Mouse (Mus musculus) midbrain, embryonic 13.5 days (tissue): ENCODE measurements around the gene 1810062G17Rik. TPM values are rescaled to one million over a fixed set of nuclear protein-coding genes. Genes with fewer than 3 reads are reported as not detected.

ENCODE experiments used
- ATAC-seq: fragments of 200-750 bp; cut with Nextera tagmentation; 2 replicates; pipeline ENCODE4 v1.8.0; 2017; ENCODE audit warnings: mild to moderate bottlenecking, moderate TSS enrichment, moderate library complexity
- H3K27ac ChIP-seq: fragments of 300-500 bp; sonication (generic); 2 replicates; pipeline ENCODE4 v1.5.1; 2015; ENCODE audit warnings: inconsistent platforms, mild to moderate bottlenecking, moderate library complexity
- H3K27me3 ChIP-seq: fragments of 300-500 bp; sonication (generic); 2 replicates; pipeline ENCODE4 v1.6.1; 2015; ENCODE audit warnings: mild to moderate bottlenecking, inconsistent platforms
- H3K36me3 ChIP-seq: fragments of 300-500 bp; sonication (generic); 2 replicates; pipeline ENCODE4 v1.6.1; 2015; ENCODE audit warnings: mild to moderate bottlenecking, inconsistent platforms
- H3K4me1 ChIP-seq: fragments of 300-500 bp; sonication (generic); replicated peaks from 2 replicates; pipeline ENCODE4 v1.6.1; 2015; ENCODE audit warnings: inconsistent platforms
- H3K4me2 ChIP-seq: fragments of 300-500 bp; sonication (generic); replicated peaks from 2 replicates; pipeline ENCODE4 v1.6.1; 2015; ENCODE audit warnings: moderate library complexity, mild to moderate bottlenecking, inconsistent platforms
- H3K4me3 ChIP-seq: fragments of 300-500 bp; sonication (generic); replicated peaks from 2 replicates; pipeline ENCODE4 v1.5.1; 2015; ENCODE audit warnings: mild to moderate bottlenecking, inconsistent platforms
- H3K9ac ChIP-seq: fragments of 300-500 bp; sonication (generic); replicated peaks from 2 replicates; pipeline ENCODE4 v1.6.1; 2015; ENCODE audit warnings: mild to moderate bottlenecking, inconsistent platforms
- H3K9me3 ChIP-seq: fragments of 300-500 bp; sonication (generic); 2 replicates; pipeline ENCODE4 v1.6.1; 2016; ENCODE audit warnings: mild to moderate bottlenecking, inconsistent platforms
- WGBS: fragments of 180-500 bp; shearing (Covaris S2); methylation state at CpG from one replicate; pipeline ENCODE4 v1.1.7; 2015; 5-methylcytosine and 5-hydroxymethylcytosine counted together
- polyA plus RNA-seq: library from polyadenylated mRNA; unstranded; fragments of >200 nt; fragmentation: Nextera tagmentation; extraction: Ambion mirVana; gene quantifications from 2 replicates; pipeline ENCODE4 v1.2.1, GENCODE M21; 2015

1810062G17Rik gene
- 0.71 TPM in 1 of 2 replicates, not detected in the other for polyA plus RNA-seq

DNA sequence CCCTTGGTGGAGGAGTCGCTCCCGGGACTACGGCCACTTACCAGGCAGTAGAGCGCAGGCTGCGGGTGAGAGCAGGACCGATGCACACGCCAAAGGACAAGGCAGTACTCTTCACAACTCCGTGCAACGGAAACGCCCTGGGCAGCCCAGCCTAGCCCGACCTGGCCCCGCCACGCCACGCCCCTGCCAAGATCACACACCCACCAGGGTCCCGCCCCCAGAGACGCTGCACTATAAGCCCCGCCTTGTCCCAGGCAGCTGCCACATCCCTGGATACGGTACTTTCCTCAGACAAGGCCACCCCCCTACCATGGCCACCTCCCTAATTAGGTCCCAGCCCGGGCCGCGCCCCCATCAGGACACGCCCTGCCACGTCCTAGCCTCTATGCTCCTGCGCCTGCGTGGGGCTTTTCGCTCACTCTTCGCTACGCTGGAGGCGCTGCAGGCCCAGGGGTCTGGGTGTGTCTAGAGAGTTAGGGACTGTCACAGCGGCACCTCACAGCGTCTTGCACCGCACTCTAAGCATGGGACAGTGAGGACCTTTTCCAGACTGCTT lies at the start of gene 1810062G17Rik, which contains the start of gene Anxa5:
Gene 1810062G17Rik (plus strand): TSS at position 406 of the 556 bp plus-strand sequence.
Gene Anxa5 (minus strand): TSS at position 363 of the 556 bp plus-strand sequence.
- WGBS: under 1% methylated on average over 32 of the region's 32 CpGs
- H3K36me3 ChIP-seq: no peaks in the 10 kb centered on the region
- peaks cover 16% of the 10 kb centered on the region for H3K4me1 ChIP-seq
- peak within 1 kb of the TSS; percentile 66 for H3K4me3 ChIP-seq
- peak within 1 kb of the TSS; percentile 97 for H3K4me2 ChIP-seq
- H3K9me3 ChIP-seq: no peaks in the 10 kb centered on the region
- peak; percentile 97 for ATAC-seq
- no peak within 1 kb of the TSS for H3K27ac ChIP-seq
- peak within 1 kb of the TSS; percentile 69 for H3K9ac ChIP-seq
- H3K27me3 ChIP-seq: peaks cover 5% of the 10 kb centered on the region; the same call in 1 of the 2 replicates

DNA sequence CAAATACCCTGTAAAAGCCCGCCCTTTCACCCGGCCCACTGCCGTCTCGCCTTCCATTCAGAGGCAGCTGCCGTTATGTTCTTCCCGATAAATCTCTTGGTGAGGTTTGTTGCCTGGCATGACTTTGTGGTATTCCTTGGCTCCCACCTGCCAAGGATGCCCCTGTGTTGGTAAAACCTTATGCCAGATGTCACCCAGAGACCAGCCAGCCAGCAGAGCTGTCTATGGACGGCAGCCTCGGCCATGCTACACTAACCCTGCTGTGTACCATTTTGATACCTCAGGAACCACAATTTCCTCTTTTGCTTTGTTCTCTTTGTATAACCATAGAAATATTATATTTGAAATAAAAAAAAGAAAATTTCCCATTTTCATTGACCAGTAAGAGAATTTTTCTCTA lies 48.4 kb upstream of the 1810062G17Rik start:
- H3K4me2 ChIP-seq: no peak overlapping the region
- H3K27me3 ChIP-seq: no peaks in the 10 kb centered on the region
- H3K27ac ChIP-seq: no peak overlapping the region
- no peak overlapping the region for H3K9ac ChIP-seq
- no peaks in the 10 kb centered on the region for H3K9me3 ChIP-seq
- H3K4me3 ChIP-seq: no peak overlapping the region
- 97% methylated on average over 8 of the region's 8 CpGs for WGBS
- no peak for ATAC-seq
- no peaks in the 10 kb centered on the region for H3K36me3 ChIP-seq
- H3K4me1 ChIP-seq: no peaks in the 10 kb centered on the region

DNA sequence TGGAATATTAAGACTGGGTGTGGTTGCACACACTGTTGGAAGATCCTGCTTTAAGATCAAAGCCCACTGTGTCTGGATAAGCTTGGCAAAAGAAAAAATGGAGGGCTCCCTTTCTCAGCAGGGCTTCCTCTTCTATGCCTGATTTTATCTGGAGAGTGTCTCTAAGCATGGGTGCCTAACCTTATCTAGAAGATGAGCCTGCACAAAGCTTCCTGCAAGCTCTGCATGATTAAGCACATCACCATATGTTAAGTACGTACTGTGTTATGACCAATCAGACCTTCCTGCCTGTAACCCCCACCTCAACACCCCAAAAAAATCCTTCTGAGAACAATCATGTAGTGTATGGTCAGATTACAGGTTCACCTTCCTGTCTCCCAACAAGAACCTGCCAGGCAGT lies 45.4 kb upstream of the 1810062G17Rik start:
- Histone ChIP-seq H3K4me1 (no peaks in the 10 kb centered on the region), H3K27ac (no peak overlapping the region), H3K4me3 (no peak overlapping the region), H3K4me2 (no peak overlapping the region), H3K9ac (no peak overlapping the region), H3K27me3 (no peaks in the 10 kb centered on the region), H3K36me3 (no peaks in the 10 kb centered on the region), H3K9me3 (no peaks in the 10 kb centered on the region)
- ATAC-seq: no peak
- 95% methylated on average over 1 of the region's 1 CpGs for WGBS

DNA sequence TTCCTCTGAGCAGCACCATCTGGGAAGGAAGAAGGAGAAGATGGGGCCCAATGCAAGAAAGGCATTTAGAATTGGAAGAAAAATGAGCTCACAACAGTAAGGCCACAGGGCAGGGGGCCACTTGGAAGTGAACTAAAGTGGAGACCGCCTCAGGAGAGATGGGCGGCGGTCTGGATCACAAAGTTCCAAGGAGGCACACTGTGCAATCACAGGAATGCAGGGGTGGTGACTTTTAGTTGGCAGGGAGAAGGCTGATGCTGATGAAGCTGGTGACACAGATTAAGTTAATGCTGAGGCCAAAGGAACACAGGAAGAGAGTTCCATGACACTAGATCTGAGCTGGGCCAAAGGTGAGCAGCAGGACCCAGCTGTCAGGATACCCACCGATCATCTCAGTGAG lies 35.5 kb upstream of the 1810062G17Rik start:
- Histone ChIP-seq H3K4me2 (no peak overlapping the region), H3K9ac (no peak overlapping the region), H3K9me3 (no peaks in the 10 kb centered on the region), H3K4me1 (no peaks in the 10 kb centered on the region), H3K36me3 (no peaks in the 10 kb centered on the region), H3K4me3 (no peak overlapping the region), H3K27me3 (no peaks in the 10 kb centered on the region), H3K27ac (no peak overlapping the region)
- no peak for ATAC-seq
- 80% methylated on average over 4 of the region's 4 CpGs for WGBS

DNA sequence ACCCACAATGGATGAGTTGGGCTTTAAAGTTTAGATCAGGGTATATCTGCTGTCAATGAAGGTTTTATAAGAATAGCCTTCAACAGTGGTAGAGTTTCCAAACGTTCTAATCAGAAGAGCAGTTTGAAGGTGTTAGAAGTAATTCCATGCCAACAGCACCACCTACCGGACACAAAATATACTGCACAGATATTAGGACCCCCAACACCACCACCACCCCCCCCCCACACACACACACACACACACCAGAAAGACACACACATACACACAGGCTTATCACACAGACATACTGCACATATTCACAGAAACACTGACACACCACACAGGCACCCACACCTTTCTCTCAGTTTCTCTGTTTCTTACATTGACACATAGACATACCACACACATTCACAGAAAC lies 33.3 kb upstream of the 1810062G17Rik start:
- Histone ChIP-seq H3K9me3 (no peaks in the 10 kb centered on the region), H3K4me2 (no peak overlapping the region), H3K9ac (no peak overlapping the region), H3K4me3 (no peak overlapping the region), H3K27ac (no peak overlapping the region), H3K4me1 (no peaks in the 10 kb centered on the region), H3K27me3 (no peaks in the 10 kb centered on the region), H3K36me3 (no peaks in the 10 kb centered on the region)
- ATAC-seq: peak; percentile 78
- 0% methylated on average over 2 of the region's 2 CpGs for WGBS

DNA sequence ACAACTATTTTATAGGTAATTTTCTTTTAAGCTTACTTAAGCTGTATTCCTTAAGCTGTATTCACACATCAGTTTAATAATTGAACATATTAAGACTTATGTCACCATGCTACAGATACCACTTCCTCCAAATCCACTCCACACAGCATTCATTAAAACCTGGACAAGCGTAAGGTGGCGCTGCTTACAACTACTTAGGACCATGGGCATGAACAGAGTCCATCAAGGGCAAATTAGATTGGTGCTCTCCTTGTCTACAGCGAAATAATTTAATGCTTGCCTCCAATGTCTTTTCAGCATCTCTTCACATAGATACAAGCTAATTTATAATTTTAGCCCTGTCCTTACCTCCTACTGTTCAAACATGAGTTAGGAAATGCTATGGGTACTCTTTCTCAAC lies 29.7 kb upstream of the 1810062G17Rik start:
- Histone ChIP-seq H3K4me3 (no peak overlapping the region), H3K27ac (no peak overlapping the region), H3K9me3 (no peaks in the 10 kb centered on the region), H3K4me2 (no peak overlapping the region), H3K36me3 (no peaks in the 10 kb centered on the region), H3K4me1 (no peaks in the 10 kb centered on the region), H3K9ac (no peak overlapping the region), H3K27me3 (no peaks in the 10 kb centered on the region)
- 91% methylated on average over 3 of the region's 3 CpGs for WGBS
- ATAC-seq: no peak

DNA sequence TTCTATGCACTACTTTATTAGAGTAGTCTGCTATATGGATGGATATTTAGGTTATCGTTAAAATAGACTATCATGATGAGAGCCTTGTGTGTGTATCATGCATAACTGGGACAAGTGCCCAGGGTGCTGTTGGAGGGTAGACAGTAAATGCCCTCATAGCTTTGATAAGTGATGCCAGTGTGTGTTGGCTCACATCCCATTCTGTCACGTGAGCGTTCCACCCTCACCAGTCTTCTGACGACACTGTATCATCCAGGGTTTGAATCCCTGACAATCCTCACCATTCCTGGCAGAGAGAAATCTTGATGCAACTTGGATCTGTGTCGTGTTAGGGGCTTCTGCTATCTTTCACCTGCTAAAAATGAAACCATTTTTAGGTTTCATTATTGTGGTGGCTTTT lies 29.2 kb upstream of the 1810062G17Rik start:
- no peaks in the 10 kb centered on the region for H3K4me1 ChIP-seq
- H3K9ac ChIP-seq: no peak overlapping the region
- ATAC-seq: no peak
- no peaks in the 10 kb centered on the region for H3K9me3 ChIP-seq
- no peaks in the 10 kb centered on the region for H3K36me3 ChIP-seq
- H3K27me3 ChIP-seq: no peaks in the 10 kb centered on the region
- no peak overlapping the region for H3K4me2 ChIP-seq
- no peak overlapping the region for H3K4me3 ChIP-seq
- 78% methylated on average over 5 of the region's 5 CpGs for WGBS
- no peak overlapping the region for H3K27ac ChIP-seq

DNA sequence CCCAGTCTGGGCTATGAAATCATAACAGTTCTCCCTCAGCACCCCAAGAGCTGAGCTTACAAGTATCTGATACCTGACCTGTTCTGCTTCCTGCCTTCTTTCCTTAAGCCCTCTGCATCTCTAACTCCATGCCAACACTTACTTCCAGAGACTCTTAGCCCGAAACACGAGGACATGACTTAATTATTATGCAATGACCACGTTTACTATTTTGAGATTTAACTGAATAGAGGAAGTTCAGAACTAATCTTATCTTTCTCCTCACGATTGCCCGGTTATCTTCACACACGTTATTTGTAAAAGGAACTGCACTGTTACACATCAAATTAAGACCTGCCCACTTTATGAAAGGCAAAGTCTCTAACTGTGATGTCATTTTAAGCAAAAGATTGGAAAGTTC lies 28.8 kb upstream of the 1810062G17Rik start:
- no peaks in the 10 kb centered on the region for H3K4me1 ChIP-seq
- H3K27me3 ChIP-seq: no peaks in the 10 kb centered on the region
- no peak overlapping the region for H3K4me2 ChIP-seq
- no peak overlapping the region for H3K4me3 ChIP-seq
- H3K9ac ChIP-seq: no peak overlapping the region
- no peaks in the 10 kb centered on the region for H3K9me3 ChIP-seq
- H3K36me3 ChIP-seq: no peaks in the 10 kb centered on the region
- no peak overlapping the region for H3K27ac ChIP-seq
- no peak for ATAC-seq
- WGBS: 78% methylated on average over 6 of the region's 6 CpGs

DNA sequence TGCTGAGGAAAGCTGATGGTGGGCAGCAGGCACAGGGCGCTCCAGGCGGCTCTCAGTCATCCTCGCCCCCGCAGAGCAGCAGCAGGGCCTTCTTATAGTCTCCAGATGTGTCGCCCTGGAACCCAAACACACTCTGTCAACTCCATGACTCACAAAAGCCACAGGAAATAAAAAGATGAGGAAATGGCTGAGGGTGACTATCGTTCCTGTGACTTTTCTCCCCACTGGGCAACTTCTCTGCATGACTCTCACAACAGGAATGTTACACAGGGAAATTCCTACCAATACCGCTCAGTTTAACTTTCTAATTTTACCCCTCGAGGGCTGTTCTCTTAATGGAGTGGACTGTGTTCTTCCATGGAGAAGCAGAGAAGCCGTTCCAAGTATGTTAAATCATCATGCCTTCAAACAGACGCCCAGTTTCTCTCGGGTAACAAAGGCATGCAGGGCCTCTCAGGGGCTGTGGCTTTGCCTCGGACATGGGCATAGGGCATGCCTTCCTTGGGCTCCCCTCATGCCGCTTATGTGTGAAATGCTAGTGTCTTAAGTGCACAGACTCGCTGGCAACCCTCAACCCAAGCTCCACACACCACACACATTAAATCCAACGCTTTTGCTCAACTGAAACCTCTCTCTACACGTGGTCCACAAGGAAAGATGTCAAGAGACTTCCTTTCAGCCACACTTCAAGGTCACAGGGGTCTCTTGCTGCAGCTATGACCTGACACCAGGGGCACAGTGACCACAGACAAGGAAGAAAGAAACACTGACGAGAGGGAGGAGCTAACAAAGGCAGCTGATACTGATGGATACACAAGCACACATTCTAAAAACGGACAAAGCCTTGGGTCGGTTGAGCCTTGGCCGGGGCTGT lies 26.2 kb upstream of the 1810062G17Rik start:
- Histone ChIP-seq H3K4me1 (no peaks in the 10 kb centered on the region), H3K27ac (no peak overlapping the region), H3K4me2 (no peak overlapping the region), H3K9ac (no peak overlapping the region), H3K36me3 (no peaks in the 10 kb centered on the region), H3K4me3 (no peak overlapping the region), H3K27me3 (no peaks in the 10 kb centered on the region), H3K9me3 (no peaks in the 10 kb centered on the region)
- no peak for ATAC-seq
- 47% methylated on average over 20 of the region's 20 CpGs for WGBS

DNA sequence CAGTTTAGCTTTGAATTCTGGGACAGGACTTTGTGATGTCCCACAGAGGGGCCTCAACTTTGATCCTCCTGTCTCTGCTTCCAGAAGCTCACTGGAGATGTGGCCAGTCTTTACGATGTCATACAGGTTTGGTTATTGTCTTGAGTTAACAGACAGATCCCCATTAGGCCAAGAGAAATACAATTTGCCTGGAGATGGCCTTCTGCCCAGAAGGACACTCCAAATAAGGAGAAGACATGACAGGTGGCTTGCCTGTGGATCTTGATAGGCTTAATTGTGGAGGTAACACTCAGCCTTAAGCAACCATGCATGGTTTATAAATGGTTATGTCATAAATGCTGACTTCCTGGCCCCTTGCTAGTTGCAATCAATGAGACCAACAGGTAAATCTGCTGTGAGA lies 23.2 kb upstream of the 1810062G17Rik start:
- Histone ChIP-seq H3K9me3 (no peaks in the 10 kb centered on the region), H3K4me1 (no peaks in the 10 kb centered on the region), H3K4me3 (no peak overlapping the region), H3K9ac (no peak overlapping the region), H3K27ac (no peak overlapping the region), H3K36me3 (no peaks in the 10 kb centered on the region), H3K4me2 (no peak overlapping the region), H3K27me3 (no peaks in the 10 kb centered on the region)
- no peak for ATAC-seq
- WGBS: 97% methylated on average over 1 of the region's 1 CpGs

DNA sequence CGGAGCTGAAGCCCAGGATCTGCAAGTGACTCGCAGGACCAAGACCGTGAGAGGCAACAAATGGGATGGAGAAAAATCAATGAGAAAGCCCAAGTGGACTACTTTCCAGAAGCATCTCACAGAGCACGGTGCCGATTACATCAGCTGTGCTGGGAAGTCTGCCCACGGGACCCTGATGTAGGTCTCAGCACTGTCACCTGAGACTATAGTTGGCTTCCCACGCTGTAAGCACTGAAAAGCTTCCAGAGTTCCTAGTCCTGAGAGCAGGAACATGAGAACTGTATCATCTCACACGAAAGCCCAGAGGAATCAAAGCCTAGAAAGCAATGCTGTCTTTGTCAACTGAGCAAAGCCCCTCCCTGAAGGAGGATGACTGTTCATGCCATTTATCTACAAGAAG lies 20.6 kb upstream of the 1810062G17Rik start:
- Histone ChIP-seq H3K27ac (no peak overlapping the region), H3K4me1 (no peaks in the 10 kb centered on the region)

DNA sequence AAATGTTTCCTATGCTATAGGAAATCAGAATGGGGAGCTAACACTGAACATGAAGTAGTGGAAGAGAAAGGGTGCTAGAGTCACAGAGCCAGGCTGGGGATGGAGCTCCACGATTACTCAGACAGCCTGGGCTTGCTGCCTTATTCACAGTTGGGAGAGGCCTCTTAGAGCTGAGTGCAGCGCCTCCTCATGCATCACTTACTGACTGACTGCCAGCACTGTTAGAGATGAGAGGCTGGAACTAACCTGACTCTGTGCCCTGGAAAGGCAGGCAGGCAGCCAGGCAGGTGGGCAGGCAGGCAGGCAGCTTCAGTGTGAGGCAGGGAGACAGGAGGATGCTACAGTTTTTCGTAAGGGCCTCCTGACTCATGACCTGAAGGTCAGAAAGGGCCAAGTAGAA lies 20.2 kb upstream of the 1810062G17Rik start:
- Histone ChIP-seq H3K9me3 (no peaks in the 10 kb centered on the region), H3K27me3 (no peaks in the 10 kb centered on the region), H3K4me1 (no peaks in the 10 kb centered on the region), H3K9ac (no peak overlapping the region), H3K4me2 (no peak overlapping the region), H3K27ac (no peak overlapping the region), H3K36me3 (no peaks in the 10 kb centered on the region), H3K4me3 (no peak overlapping the region)
- 87% methylated on average over 3 of the region's 3 CpGs for WGBS
- no peak for ATAC-seq

More for the DNA sequence above, 20.6 kb upstream of the 1810062G17Rik start:
- no peak for ATAC-seq
- Histone ChIP-seq H3K9ac (no peak overlapping the region), H3K27me3 (no peaks in the 10 kb centered on the region), H3K4me3 (no peak overlapping the region), H3K9me3 (no peaks in the 10 kb centered on the region), H3K4me2 (no peak overlapping the region), H3K36me3 (no peaks in the 10 kb centered on the region)
- WGBS: 95% methylated on average over 8 of the region's 8 CpGs
